Mouse (Mus musculus) megakaryocyte, embryonic 14.5 days (primary cell): ENCODE measurements around the gene Ndufaf7.

Experiments used
- FLI1 ChIP-seq: IDR thresholded peaks from 2 replicates; pipeline ENCODE4 v1.6.1; 2012; ENCODE audit warnings: low read length, inconsistent platforms, mixed read lengths
- GATA1 ChIP-seq: IDR thresholded peaks from 3 replicates; pipeline ENCODE4 v1.6.1; 2012; ENCODE audit warnings: mixed read lengths, low read length, inconsistent platforms, borderline replicate concordance

DNA sequence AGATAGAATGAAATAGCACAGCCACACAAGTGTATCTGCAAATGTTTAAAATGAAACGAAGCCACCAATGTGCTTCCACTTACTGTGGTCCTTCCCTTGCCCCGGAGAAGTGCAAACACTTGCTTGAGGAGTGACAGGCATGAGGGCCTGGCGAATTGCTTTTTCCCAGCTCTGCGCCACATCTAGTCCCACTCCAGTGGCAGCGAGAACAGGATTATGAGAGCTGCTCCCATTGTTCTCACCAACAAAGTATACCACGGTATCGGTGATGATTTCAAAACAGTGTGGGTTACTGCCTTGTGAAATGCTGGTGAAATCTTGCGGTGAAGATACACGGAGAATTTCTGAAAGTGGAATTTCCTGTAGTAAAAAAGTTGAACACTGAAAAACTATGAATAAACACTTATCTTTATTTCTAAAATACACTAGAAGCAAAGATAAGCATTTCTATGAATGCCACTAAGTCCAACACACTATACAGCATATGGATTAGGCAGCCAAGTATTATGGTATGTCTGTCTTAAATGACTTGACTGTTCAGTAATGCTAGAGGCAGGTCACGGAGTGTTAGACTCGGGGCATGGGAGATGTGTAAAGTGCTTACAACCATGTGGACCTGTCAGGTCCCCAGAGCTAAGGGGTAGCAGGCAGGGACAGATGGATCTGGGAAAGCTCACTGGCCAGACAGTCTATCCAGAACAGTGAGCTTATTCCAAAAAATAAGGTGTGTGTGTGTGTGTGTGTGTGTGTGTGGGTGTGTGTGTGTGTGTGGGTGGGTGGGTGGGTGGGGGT lies 29.4 kb downstream of the Ndufaf7 start:
- TF ChIP-seq GATA1, result no peak
- TF ChIP-seq FLI1, result no peak
